Mouse (Mus musculus): ENCODE measurements at regions not wholly inside any gene's neighbourhood (a gene's known extent, or its start where the extent isn't known, plus 50 kb on each side); places are given as distances from the start of the nearest gene placed in this dataset.

DNA sequence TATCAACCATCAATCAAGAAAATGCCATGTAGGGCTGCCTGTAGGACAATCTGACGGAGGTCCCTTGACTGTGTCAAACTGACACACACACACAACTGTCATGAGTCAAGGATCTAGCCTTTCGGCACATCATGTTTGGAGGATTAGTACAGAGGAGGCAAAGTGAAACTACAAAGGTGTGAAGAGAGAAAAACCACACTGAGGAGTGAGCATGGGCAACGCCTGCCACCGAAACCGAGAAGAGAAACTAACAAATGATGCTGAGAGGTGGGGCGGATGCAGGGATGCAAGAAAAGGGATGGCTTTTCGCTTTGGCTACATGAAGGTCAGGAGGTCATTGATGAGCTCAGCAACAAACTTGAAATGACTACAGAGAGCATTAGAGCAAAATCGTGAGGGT, 111.8 kb upstream of the Bach2 start:
- no peaks in the 10 kb centered on the region for H3K27me3 ChIP-seq
- H3K4me1 ChIP-seq, result no peaks in the 10 kb centered on the region; the same call in 1 of the 2 replicates
- no peak for ATAC-seq (ENCODE audit: low FRiP score, low read depth)
- H3K9me3 ChIP-seq, result no peaks in the 10 kb centered on the region
- WGBS, result 84% methylated on average over 8 of the region's 8 CpGs
- no peak overlapping the region for H3K9ac ChIP-seq
- H3K36me3 ChIP-seq, result no peaks in the 10 kb centered on the region
- no peak overlapping the region for H3K4me2 ChIP-seq (replicated peaks)
- no peak overlapping the region for H3K4me3 ChIP-seq
- no peak overlapping the region for H3K27ac ChIP-seq

DNA sequence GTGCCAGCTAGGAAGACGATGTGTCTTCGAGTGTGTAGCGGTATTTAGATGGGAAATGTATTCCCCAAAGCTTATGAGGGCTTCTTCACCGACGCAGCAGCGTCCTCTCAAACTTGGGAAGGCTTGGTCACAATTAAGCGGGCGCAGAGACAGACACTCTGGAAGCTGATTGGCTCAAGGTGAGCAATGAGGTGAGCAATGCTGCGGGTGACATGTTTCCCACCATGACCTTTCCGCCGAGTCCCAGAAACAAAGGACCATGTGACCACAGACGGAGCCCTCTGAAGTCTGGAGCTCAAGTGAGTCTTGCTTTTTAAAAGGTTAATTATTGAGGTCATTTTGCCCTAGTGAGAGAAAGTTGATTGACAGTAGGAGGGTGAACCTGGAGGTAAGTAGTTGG, 108.0 kb upstream of the Bach2 start:
- Histone ChIP-seq H3K27me3 (no peaks in the 10 kb centered on the region), H3K4me3 (no peak overlapping the region), H3K36me3 (no peaks in the 10 kb centered on the region), H3K9me3 (no peaks in the 10 kb centered on the region), H3K27ac (no peak overlapping the region), H3K9ac (no peak overlapping the region), H3K4me2 (replicated peaks) (no peak overlapping the region), H3K4me1 (no peaks in the 10 kb centered on the region; the same call in 1 of the 2 replicates)
- 66% methylated on average over 12 of the region's 12 CpGs for WGBS
- no peak for ATAC-seq (ENCODE audit: low FRiP score, low read depth)

DNA sequence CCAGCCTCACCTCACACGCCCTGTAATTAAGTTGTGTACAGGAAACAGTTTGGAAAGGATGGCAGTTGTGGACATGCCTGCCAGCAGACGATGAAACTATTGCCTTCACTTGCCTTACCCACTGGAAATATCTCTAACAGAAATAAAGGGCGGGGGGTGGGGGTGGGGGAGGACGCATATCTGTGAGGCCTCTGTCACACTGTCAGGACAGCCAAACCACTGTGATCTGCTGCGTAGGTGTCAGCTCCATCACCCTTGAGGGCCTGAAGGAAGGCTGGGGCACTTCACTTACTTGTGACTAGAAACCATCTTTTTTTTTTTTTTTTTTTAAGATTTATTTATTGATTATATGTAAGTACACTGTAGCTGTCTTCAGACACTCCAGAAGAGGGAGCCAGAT, 106.8 kb upstream of the Bach2 start:
- no peaks in the 10 kb centered on the region for H3K36me3 ChIP-seq
- H3K9ac ChIP-seq, result no peak overlapping the region
- H3K4me2 ChIP-seq (replicated peaks), result no peak overlapping the region
- no peaks in the 10 kb centered on the region for H3K27me3 ChIP-seq
- H3K4me3 ChIP-seq, result no peak overlapping the region
- no peak for ATAC-seq (ENCODE audit: low FRiP score, low read depth)
- 74% methylated on average over 5 of the region's 5 CpGs for WGBS
- H3K27ac ChIP-seq, result no peak overlapping the region
- H3K9me3 ChIP-seq, result no peaks in the 10 kb centered on the region
- H3K4me1 ChIP-seq, result no peaks in the 10 kb centered on the region; the same call in 1 of the 2 replicates

DNA sequence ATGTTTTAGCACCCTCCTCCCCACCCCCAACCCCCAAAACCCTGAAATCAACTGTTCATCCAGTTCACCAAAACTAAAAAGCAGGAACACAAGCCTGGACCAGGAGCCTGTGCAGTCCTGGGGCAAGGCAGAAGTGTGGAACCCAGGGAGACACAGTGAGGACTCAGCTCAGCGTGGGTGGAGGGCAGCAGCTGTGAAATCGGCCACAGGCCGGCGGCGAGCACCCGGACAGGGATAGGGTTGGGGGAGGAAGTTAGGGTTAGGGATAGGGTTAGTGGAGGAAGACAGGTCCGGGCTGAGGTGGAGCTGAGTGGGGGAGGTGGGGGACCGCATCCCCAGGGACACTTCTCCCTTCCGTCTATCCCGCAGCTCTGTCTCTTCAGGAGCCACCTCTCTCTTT, 102.5 kb upstream of the Bach2 start:
- no peak for ATAC-seq (ENCODE audit: low FRiP score, low read depth)
- no peaks in the 10 kb centered on the region for H3K36me3 ChIP-seq
- peaks cover 5% of the 10 kb centered on the region; the same call in 1 of the 2 replicates for H3K4me1 ChIP-seq
- no peak overlapping the region for H3K9ac ChIP-seq
- H3K4me3 ChIP-seq, result no peak overlapping the region
- H3K27ac ChIP-seq, result no peak overlapping the region
- WGBS, result 78% methylated on average over 7 of the region's 10 CpGs
- no peaks in the 10 kb centered on the region for H3K27me3 ChIP-seq
- H3K9me3 ChIP-seq, result no peaks in the 10 kb centered on the region
- H3K4me2 ChIP-seq (replicated peaks), result no peak overlapping the region

DNA sequence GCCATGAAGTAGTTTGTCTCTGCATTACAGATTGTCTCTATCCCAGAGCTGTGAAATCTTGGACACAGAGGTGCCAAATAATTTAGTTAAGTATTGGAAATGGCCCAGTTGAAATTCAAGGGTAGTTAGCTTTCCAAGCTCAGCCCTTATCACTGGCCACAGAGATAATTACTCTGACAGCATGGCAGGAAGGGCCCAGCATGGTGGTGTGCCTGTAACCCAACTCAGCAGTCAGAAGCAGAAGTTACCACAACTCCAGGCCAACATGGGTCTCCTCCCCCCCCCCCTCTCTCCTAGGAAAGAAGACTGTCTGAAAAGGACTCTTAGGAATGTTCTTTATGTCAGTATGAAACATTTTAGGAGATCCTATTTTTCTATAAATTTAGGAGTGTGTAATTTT, 101.4 kb upstream of the Bach2 start:
- H3K36me3 ChIP-seq, result no peaks in the 10 kb centered on the region
- H3K9me3 ChIP-seq, result no peaks in the 10 kb centered on the region
- no peak overlapping the region for H3K9ac ChIP-seq
- H3K27me3 ChIP-seq, result no peaks in the 10 kb centered on the region
- no peak overlapping the region for H3K4me3 ChIP-seq
- ATAC-seq (ENCODE audit: low FRiP score, low read depth), result no peak
- H3K4me1 ChIP-seq, result peaks cover 7% of the 10 kb centered on the region
- no peak overlapping the region for H3K27ac ChIP-seq
- H3K4me2 ChIP-seq (replicated peaks), result no peak overlapping the region

DNA sequence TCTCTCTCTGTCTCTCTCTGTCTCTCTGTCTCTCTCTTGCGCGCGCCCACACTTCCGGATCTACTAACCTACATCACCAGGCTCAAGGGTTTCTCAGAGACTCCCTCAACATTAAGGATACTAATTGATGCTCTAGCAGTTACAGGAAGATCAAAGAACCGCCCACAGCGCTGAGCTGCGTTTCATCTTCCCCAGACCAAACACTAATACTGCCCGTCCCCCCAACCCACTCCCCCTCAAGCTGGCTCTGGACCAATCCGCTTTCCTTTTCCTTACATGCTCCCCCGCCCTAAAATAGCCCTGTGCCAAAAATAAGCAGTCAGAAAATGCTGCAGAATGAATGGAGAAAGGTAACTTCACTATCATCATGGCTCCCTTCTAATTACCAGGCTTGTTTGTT, 100.6 kb upstream of the Bach2 start:
- Histone ChIP-seq H3K27me3 (no peaks in the 10 kb centered on the region), H3K4me1 (peaks cover 10% of the 10 kb centered on the region), H3K36me3 (no peaks in the 10 kb centered on the region), H3K9ac (no peak overlapping the region), H3K4me2 (replicated peaks) (0 out of 2 replicates have a peak overlapping the region, but pooled peaks have one; percentile 11), H3K4me3 (no peak overlapping the region), H3K9me3 (no peaks in the 10 kb centered on the region), H3K27ac (no peak overlapping the region)
- WGBS, result 39% methylated on average over 10 of the region's 10 CpGs
- no peak for ATAC-seq (ENCODE audit: low FRiP score, low read depth)

DNA sequence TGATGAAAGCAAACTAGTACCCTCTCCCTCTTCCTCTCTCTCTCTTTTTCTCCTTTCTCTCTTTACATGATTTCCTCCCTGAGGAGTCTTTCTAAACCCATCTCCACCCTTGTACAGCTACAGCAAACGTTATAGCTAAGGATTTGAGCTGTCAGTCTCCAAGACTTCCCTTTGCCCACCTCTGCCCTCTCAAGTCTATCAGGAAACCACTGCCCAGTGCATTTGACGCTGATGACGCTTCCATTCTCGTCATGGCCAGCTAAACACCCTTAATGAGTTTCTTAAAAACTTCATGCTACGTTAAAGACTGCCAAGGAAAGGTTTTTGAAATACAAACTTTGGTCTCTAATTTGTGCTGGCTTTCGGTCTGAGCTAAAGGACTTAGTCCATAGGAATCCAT, 99.0 kb upstream of the Bach2 start:
- WGBS, result 80% methylated on average over 6 of the region's 6 CpGs

DNA sequence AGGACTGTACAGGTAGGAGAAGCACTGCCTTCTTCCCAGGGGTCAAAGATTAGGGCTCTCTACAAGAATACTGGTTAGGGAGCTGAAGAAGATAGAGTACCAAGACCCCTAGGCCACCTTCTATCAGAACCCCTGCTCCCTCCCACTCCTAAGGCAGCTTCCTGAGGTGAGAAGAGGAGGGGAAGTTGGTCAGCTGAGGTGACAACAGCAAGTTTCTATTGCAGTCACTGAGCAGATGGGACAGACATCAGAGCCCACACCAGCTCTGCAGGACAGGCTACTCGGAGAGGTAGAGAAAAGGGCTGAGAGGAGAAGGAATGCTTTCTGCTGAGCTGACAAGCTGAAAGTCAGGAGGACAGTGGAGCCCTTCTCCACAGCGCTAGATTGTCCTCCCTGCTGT, 98.5 kb upstream of the Bach2 start:
- Histone ChIP-seq H3K27me3 (no peaks in the 10 kb centered on the region), H3K4me3 (no peak overlapping the region), H3K27ac (no peak overlapping the region), H3K9ac (no peak overlapping the region), H3K4me2 (replicated peaks) (no peak overlapping the region), H3K36me3 (no peaks in the 10 kb centered on the region), H3K4me1 (peaks cover 10% of the 10 kb centered on the region), H3K9me3 (no peaks in the 10 kb centered on the region)
- no peak for ATAC-seq (ENCODE audit: low FRiP score, low read depth)
- 70% methylated on average over 2 of the region's 2 CpGs for WGBS

More for the DNA sequence above, 99.0 kb upstream of the Bach2 start:
- H3K36me3 ChIP-seq, result no peaks in the 10 kb centered on the region
- H3K4me2 ChIP-seq (replicated peaks), result no peak overlapping the region
- no peaks in the 10 kb centered on the region for H3K9me3 ChIP-seq
- no peaks in the 10 kb centered on the region for H3K27me3 ChIP-seq
- no peak for ATAC-seq (ENCODE audit: low FRiP score, low read depth)
- no peak overlapping the region for H3K27ac ChIP-seq
- H3K9ac ChIP-seq, result no peak overlapping the region
- no peak overlapping the region for H3K4me3 ChIP-seq
- peaks cover 10% of the 10 kb centered on the region for H3K4me1 ChIP-seq

DNA sequence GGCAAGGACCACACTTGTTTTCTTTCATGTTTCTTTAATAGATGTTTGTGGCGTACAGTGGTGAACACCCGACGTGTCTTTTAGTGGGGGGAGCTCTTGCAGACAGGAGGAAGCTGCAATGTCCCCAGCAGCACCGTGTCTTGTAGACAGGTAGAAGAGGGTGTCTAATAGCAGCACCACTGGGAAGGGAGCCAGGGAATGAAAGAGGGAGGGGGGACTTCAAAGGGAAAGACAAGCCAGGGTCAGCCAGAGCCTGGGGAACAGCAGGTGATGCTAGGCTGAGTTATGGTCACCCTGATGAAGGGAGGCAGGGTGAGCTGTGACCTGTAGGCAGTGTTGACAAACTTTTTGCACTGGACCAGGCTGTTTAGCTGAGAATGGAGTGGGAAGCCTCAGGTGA, 96.4 kb upstream of the Bach2 start:
- WGBS, result 53% methylated on average over 4 of the region's 4 CpGs
- H3K27ac ChIP-seq, result no peak overlapping the region
- H3K4me3 ChIP-seq, result no peak overlapping the region
- peaks cover 10% of the 10 kb centered on the region for H3K4me1 ChIP-seq
- no peaks in the 10 kb centered on the region for H3K9me3 ChIP-seq
- ATAC-seq (ENCODE audit: low FRiP score, low read depth), result no peak
- H3K9ac ChIP-seq, result no peak overlapping the region
- no peaks in the 10 kb centered on the region for H3K36me3 ChIP-seq
- no peaks in the 10 kb centered on the region for H3K27me3 ChIP-seq
- H3K4me2 ChIP-seq (replicated peaks), result no peak overlapping the region

DNA sequence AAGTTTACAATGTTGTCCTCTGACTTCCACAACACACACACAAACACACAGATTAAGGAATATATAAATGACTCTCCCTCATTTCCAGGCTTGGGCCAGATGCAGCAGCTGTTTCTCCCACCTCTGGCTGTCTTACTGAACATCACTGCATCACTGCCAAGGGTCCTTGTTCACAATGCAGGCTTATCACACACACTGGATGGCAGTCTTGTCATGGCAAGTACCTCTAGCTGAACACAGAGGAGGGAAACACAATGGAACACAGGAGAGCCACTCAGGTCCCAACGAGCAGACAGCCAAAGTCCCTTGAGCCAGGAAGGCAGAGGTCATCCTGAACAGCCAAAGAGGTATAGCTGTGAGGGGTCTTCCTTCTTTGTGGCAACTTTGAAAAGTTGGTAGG, 91.5 kb upstream of the Bach2 start:
- Histone ChIP-seq H3K9ac (no peak overlapping the region), H3K36me3 (no peaks in the 10 kb centered on the region), H3K27ac (no peak overlapping the region), H3K27me3 (no peaks in the 10 kb centered on the region), H3K4me2 (replicated peaks) (no peak overlapping the region), H3K4me3 (no peak overlapping the region), H3K4me1 (peaks cover 17% of the 10 kb centered on the region), H3K9me3 (no peaks in the 10 kb centered on the region)
- no peak for ATAC-seq (ENCODE audit: low FRiP score, low read depth)
- WGBS, result 65% methylated on average over 1 of the region's 1 CpGs

DNA sequence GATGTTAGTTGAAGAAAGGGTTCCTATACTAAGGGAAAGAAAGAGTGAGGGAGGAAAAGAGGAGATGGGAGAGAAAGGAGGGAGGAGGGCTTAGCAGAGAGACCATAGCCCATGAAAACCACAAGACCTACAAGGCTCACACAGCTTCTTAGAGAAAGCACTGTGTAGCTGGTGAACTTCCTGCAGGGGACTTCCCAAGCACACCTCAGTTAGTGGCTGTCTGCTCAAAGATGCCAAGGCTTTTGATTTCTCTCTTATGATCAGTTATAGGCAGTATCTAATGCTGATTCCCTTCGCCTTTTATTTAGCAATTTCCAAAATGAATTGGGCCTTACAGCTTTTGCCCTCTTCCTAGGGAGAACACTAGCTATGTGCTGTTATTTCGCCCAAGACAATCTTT, 90.0 kb upstream of the Bach2 start:
- H3K4me3 ChIP-seq, result no peak overlapping the region
- no peak overlapping the region for H3K27ac ChIP-seq
- no peak for ATAC-seq (ENCODE audit: low FRiP score, low read depth)

DNA sequence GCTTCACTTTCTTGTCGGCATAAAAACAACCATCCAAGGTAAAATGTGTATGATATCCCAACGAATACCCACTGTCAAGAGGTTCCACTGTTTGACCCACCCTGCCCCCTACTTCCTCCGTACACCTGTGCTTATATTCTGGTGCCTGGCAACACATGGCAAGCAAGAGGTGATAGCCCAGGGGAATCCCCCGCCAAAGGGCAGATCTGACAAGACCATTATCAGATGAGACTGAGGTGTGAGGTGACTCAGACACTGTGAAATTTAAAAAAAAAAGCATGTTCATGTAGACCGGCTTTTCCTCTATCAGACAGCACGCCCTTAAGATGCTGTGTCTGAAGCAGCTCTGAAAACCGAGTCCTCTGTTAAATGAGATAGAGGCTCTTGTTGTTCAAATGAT, 89.4 kb upstream of the Bach2 start:
- Histone ChIP-seq H3K4me3 (no peak overlapping the region), H3K9ac (no peak overlapping the region), H3K27ac (no peak overlapping the region), H3K4me1 (peaks cover 18% of the 10 kb centered on the region), H3K36me3 (no peaks in the 10 kb centered on the region), H3K9me3 (no peaks in the 10 kb centered on the region), H3K27me3 (no peaks in the 10 kb centered on the region), H3K4me2 (replicated peaks) (no peak overlapping the region)
- WGBS, result 87% methylated on average over 7 of the region's 7 CpGs
- ATAC-seq (ENCODE audit: low FRiP score, low read depth), result no peak

More for the DNA sequence above, 90.0 kb upstream of the Bach2 start:
- H3K36me3 ChIP-seq, result no peaks in the 10 kb centered on the region
- WGBS, result 100% methylated on average over 2 of the region's 2 CpGs
- peaks cover 18% of the 10 kb centered on the region for H3K4me1 ChIP-seq
- no peak overlapping the region for H3K9ac ChIP-seq
- no peak overlapping the region for H3K4me2 ChIP-seq (replicated peaks)
- no peaks in the 10 kb centered on the region for H3K9me3 ChIP-seq
- no peaks in the 10 kb centered on the region for H3K27me3 ChIP-seq

DNA sequence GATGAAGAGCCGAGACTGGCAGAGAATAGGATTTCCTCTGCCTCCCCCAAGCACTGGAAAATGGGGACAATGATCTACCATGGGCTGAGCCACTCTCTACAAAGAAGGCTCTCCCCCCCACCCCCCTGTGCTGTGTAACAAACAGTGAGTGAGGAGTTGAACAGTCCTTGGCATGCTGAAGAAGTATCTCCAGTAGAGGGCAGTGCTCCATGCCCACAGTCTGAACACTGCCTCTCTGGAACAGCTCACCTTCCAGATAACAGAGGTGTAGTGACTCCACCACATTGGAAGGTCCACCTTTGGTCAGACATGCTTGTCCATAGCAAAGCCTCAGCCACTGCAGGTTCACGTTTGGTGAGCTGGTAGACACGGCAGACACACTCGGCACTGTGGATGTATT, 85.2 kb upstream of the Bach2 start:
- peaks cover 28% of the 10 kb centered on the region for H3K4me1 ChIP-seq
- 75% methylated on average over 4 of the region's 4 CpGs for WGBS
- ATAC-seq (ENCODE audit: low FRiP score, low read depth), result no peak

More for the DNA sequence above, 85.2 kb upstream of the Bach2 start:
- H3K4me3 ChIP-seq, result no peak overlapping the region
- H3K27me3 ChIP-seq, result no peaks in the 10 kb centered on the region
- H3K36me3 ChIP-seq, result no peaks in the 10 kb centered on the region
- no peak overlapping the region for H3K27ac ChIP-seq
- H3K9ac ChIP-seq, result no peak overlapping the region
- H3K9me3 ChIP-seq, result no peaks in the 10 kb centered on the region
- no peak overlapping the region for H3K4me2 ChIP-seq (replicated peaks)

Data from limb, embryonic 13.5 days (tissue).